Mouse (Mus musculus) intestine, embryonic 15.5 days (tissue): ENCODE measurements around the gene Lin54. TPM values are rescaled to one million over a fixed set of nuclear protein-coding genes. Genes with fewer than 3 reads are reported as not detected.

Experiments
- ATAC-seq: fragments of 200-750 bp; cut with Nextera tagmentation; 2 replicates; pipeline ENCODE4 v1.8.0; 2017; ENCODE audit warnings: moderate TSS enrichment, moderate library complexity
- H3K27ac ChIP-seq: fragments of 300-500 bp; sonication (generic); 2 replicates; pipeline ENCODE4 v1.5.1; 2015; ENCODE audit warnings: mild to moderate bottlenecking, inconsistent platforms
- H3K27me3 ChIP-seq: fragments of 300-500 bp; sonication (generic); replicated peaks from 2 replicates; pipeline ENCODE4 v1.6.1; 2015; ENCODE audit warnings: inconsistent platforms
- H3K36me3 ChIP-seq: fragments of 300-500 bp; sonication (generic); 2 replicates; pipeline ENCODE4 v1.6.1; 2015; ENCODE audit warnings: inconsistent platforms
- H3K4me1 ChIP-seq: fragments of 300-500 bp; sonication (generic); replicated peaks from 2 replicates; pipeline ENCODE4 v1.6.1; 2015; ENCODE audit warnings: inconsistent platforms
- H3K4me2 ChIP-seq: fragments of 300-500 bp; sonication (generic); replicated peaks from 2 replicates; pipeline ENCODE4 v1.6.1; 2015; ENCODE audit warnings: mild to moderate bottlenecking, inconsistent platforms
- H3K4me3 ChIP-seq: fragments of 300-500 bp; sonication (generic); replicated peaks from 2 replicates; pipeline ENCODE4 v1.5.1; 2015; ENCODE audit warnings: inconsistent platforms
- H3K9ac ChIP-seq: fragments of 300-500 bp; sonication (generic); 2 replicates; pipeline ENCODE4 v1.6.1; 2015; ENCODE audit warnings: inconsistent platforms
- H3K9me3 ChIP-seq: fragments of 300-500 bp; sonication (generic); 2 replicates; pipeline ENCODE4 v1.6.1; 2016; ENCODE audit warnings: inconsistent platforms
- WGBS: fragments of 180-500 bp; shearing (Covaris S2); methylation state at CpG from one replicate; pipeline ENCODE4 v1.1.7; 2015; 5-methylcytosine and 5-hydroxymethylcytosine counted together
- polyA plus RNA-seq: library from polyadenylated mRNA; unstranded; fragments of >200 nt; fragmentation: Nextera tagmentation; extraction: Ambion mirVana; gene quantifications from 2 replicates; pipeline ENCODE4 v1.2.1, GENCODE M21; 2015

The Lin54 gene
- polyA plus RNA-seq, 1 experiment from 2014 or later: 13.1 TPM

DNA sequence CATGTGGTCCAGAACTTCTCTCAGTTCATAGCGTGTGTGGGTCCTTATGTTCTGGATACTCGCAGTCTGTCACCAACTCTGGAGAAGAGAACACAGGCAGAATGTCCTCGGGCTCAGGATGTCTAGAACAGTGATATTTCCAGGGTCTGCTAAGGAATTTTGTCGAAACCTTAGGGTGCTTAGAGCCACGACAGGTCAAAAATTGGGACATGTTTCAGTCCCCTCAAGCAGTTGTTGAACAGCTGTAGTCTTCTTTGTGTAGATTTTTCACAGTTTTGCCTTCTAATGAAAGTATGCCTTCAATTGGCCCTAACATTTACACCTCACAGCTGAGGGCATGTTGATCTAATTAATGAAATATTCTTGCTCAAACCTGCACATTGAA lies 18.6 kb upstream of the Lin54 start:
- peak overlapping the region; percentile 72 for H3K4me2 ChIP-seq
- WGBS: 7% methylated on average over 5 of the region's 5 CpGs
- peak overlapping the region; percentile 75 for H3K4me3 ChIP-seq
- no peak overlapping the region for H3K27ac ChIP-seq
- ATAC-seq: no peak
- no peaks in the 10 kb centered on the region for H3K36me3 ChIP-seq
- peak overlapping the region; percentile 93 for H3K9ac ChIP-seq
- H3K4me1 ChIP-seq: 0 out of 2 replicates have a peak, but pooled peaks cover 8% of the 10 kb centered on the region
- no peaks in the 10 kb centered on the region for H3K27me3 ChIP-seq
- no peaks in the 10 kb centered on the region for H3K9me3 ChIP-seq

DNA sequence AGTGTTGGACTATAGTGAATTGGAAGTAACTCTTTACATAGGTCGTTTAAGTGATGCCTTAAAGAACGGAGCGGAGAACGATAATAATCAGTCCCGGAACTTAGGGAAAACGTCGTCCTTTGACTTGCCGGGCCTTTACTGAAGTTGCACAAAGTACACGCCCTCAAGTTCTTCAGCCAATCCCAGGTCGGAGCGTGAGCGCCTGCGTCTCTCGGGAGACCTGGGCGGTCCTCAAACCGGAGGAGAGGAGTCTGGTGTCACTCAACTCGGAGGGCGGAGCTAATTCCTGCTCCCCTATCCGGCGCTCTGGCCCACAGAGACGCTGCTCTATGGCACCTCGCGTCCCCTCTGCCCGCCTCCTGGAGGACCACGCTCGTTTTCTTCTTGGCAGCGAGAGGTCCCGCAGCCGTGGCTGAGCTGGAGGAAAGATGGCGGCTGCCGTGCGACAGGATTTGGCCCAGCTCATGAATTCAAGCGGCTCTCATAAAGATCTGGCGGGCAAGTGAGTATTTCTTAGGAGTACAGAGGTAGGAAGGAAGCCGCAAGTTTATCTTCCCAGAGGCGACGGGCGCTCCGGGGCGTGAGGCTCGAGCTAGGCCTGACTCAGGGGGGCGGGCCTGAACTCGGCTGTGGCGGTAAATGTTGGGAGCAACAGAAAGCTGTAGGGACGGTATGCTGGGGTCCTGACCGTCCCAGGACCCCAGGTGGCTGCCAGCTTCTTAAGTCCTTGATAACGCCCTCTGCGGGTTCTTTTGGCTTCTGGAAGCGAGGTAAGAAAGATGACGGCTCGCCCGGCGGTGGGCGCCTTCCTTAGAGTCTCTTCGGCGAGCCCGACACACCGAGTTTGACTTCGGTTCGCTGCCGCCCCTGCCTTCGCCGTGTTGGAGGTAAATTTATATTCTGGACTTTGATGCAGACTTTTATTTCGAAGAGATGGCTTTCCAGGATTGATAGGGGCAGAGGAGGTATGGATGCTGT lies 17.9 kb upstream of the Lin54 start, which contains the start of gene Cops4:
Gene Cops4, plus strand, starts transcription at position 261 of the 978 bp plus-strand sequence.
- no peaks in the 10 kb centered on the region for H3K9me3 ChIP-seq
- H3K4me2 ChIP-seq: peak within 1 kb of the TSS; percentile 72
- H3K27ac ChIP-seq: peak within 1 kb of the TSS; percentile 81
- 0 out of 2 replicates have a peak, but pooled peaks cover 8% of the 10 kb centered on the region for H3K4me1 ChIP-seq
- H3K9ac ChIP-seq: peak within 1 kb of the TSS; percentile 93
- peak; percentile 99 for ATAC-seq
- under 1% methylated on average over 64 of the region's 64 CpGs for WGBS
- H3K36me3 ChIP-seq: no peaks in the 10 kb centered on the region
- peak within 1 kb of the TSS; percentile 75 for H3K4me3 ChIP-seq
- H3K27me3 ChIP-seq: no peaks in the 10 kb centered on the region

DNA sequence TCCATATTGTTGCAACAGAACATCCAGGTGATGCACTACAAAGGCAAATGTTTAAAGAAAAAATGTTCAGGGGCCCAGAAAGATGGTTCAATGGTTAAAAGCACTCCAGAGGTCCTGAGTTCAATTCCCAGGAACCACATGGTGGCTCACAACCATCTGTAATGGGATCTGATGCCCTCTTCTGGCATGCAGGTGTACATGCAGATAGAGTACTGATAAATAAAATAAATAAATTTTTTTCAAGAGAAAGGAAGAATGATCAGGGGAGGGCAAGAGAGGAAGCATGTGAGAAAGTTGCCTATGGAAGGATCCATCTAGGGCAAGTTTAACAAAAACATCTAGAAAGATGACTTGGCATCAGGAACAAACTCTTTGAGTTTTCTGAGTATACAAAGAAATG lies 12.1 kb upstream of the Lin54 start:
- Histone ChIP-seq H3K9me3 (no peaks in the 10 kb centered on the region), H3K27ac (no peak overlapping the region), H3K4me1 (no peaks in the 10 kb centered on the region), H3K4me2 (no peak overlapping the region), H3K36me3 (no peaks in the 10 kb centered on the region), H3K27me3 (no peaks in the 10 kb centered on the region), H3K9ac (no peak overlapping the region), H3K4me3 (no peak overlapping the region)
- no peak for ATAC-seq

DNA sequence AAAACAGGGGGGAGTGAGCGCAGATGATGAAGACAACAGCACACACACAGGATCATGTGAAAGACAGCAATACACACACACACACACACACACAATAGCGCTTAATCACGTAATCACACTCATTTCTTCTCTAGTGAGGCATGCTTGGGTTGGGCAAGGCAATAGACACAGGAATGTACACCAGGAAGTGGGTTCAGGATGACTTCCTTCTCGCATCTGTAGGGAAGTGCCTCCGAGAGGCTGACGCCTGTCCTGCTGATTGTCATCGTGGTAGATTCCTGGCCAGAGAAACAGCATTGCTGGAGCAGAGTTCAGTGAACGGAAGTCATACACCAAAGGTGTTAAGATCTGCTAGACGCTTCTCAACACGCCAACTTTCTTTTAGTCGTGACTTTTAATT lies 8.8 kb upstream of the Lin54 start:
- Histone ChIP-seq H3K36me3 (no peaks in the 10 kb centered on the region), H3K4me3 (no peak overlapping the region), H3K27me3 (no peaks in the 10 kb centered on the region), H3K9me3 (no peaks in the 10 kb centered on the region), H3K4me2 (no peak overlapping the region), H3K27ac (no peak overlapping the region), H3K4me1 (no peaks in the 10 kb centered on the region), H3K9ac (no peak overlapping the region)
- 65% methylated on average over 11 of the region's 11 CpGs for WGBS
- ATAC-seq: no peak

DNA sequence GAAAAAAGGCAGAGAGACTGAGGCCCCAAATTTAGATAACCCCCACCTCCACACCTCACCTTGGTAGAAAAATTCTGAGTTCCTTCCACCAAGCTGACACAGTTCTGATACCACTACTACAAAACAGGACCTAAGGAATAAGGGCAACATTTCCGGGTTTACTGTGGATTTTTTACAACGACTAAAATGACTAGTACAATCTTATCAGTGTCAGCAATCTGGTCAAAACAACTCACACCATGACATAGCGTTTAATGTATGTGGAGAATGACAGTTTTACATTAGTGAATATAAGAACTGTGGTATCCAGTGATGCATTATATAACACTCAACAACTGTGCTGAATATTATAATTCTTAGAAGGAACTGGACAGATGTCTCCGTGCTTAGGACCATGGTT lies 828 bp upstream of the Lin54 start:
- H3K4me2 ChIP-seq: peak overlapping the region; percentile 68; the same call in 1 of the 2 replicates
- H3K27ac ChIP-seq: no peak overlapping the region
- peaks cover 10% of the 10 kb centered on the region; the same call in 1 of the 2 replicates for H3K4me1 ChIP-seq
- 64% methylated on average over 4 of the region's 4 CpGs for WGBS
- ATAC-seq: no peak
- H3K27me3 ChIP-seq: no peaks in the 10 kb centered on the region
- H3K9ac ChIP-seq: no peak overlapping the region
- H3K36me3 ChIP-seq: no peaks in the 10 kb centered on the region
- no peak overlapping the region for H3K4me3 ChIP-seq
- H3K9me3 ChIP-seq: no peaks in the 10 kb centered on the region

DNA sequence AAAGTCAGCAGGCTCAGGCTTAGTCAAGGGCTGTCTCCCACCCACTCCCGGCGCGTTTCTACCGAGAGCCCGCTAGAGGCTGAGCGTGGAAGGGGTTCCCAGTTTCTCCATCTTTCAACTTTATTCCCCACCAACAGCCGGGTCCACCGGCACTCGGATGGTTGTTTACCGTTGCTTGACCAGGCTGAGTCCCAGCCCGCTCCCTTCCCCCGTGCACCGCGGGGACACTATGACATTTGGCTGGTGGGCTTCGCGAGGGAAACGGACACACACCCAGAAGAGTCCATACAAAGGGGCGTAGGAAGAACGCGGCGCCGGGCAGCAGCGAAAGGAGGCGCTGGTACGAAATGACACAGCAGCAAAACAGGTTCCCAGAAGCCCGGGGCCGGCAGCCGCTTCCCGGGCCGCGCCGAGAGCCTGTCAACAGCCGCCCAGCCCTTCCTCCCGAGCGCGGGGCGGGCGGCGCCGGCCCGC lies 571 bp downstream of the Lin54 start:
- Histone ChIP-seq H3K4me3 (peak overlapping the region; percentile 80), H3K4me1 (peaks cover 10% of the 10 kb centered on the region; the same call in 1 of the 2 replicates), H3K27ac (peak overlapping the region; percentile 59), H3K4me2 (peak overlapping the region; percentile 86), H3K9ac (peak overlapping the region; percentile 61), H3K36me3 (no peaks in the 10 kb centered on the region), H3K27me3 (no peaks in the 10 kb centered on the region), H3K9me3 (no peaks in the 10 kb centered on the region)
- peak; percentile 38 for ATAC-seq
- WGBS: under 1% methylated on average over 37 of the region's 41 CpGs

DNA sequence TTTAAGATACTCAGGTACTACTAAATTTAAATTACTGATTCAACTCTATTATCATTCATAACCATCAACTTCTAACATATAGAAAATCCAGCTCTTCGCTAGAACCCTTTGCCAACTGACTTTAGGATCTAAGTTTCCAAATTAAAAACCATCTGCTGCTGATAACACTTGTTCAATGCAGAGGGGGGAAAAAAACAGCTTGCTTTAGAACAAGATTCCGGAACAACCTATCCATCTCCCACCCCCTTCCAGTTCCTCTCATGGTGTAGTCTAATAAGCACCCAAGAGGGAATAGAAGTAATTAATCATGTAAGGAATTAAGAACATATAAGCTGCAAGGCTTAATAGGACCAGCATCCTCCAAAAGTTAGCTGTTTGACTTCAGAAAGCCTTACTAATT lies 1.2 kb downstream of the Lin54 start:
- WGBS: 30% methylated on average over 2 of the region's 2 CpGs
- Histone ChIP-seq H3K9ac (peak overlapping the region; percentile 61; the same call in 1 of the 2 replicates), H3K36me3 (no peaks in the 10 kb centered on the region), H3K27me3 (no peaks in the 10 kb centered on the region), H3K27ac (no peak overlapping the region), H3K9me3 (no peaks in the 10 kb centered on the region), H3K4me1 (peaks cover 10% of the 10 kb centered on the region; the same call in 1 of the 2 replicates), H3K4me2 (peak overlapping the region; percentile 86), H3K4me3 (peak overlapping the region; percentile 80)
- no peak for ATAC-seq

DNA sequence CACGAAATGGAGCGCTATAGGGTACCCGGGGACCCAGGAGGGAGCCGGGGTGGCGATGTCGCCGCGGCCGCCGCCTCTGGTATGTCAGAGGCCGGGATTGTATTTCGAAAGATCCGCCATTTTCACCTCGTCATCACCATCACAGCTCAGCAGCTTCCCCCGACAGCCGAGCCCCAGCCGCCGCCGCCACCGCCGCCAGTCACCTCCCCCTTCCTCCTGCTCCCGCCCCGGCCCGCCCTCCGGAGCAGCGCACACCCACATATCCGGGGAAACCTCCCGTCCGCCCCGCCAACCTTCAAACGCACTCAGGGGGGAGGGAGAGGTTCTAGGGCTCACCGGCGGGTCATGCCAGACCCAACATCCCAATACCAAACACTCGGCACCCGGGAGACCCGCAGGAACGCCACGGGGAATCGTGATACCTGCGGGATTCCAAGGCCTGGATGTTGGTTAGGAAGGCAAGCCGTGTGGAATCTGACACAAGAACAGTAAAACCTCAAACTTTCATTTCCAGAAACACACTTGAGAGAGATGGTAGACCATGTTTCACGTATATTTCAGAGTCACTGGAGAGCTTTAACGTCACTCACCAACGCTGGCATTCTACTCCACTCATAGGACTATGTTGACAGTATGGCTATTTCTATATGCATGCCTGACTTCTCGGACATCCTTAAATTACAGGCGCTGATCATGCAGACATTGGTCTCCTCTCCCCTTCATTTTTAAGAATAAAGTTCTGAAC lies 1.8 kb downstream of the Lin54 start:
- no peaks in the 10 kb centered on the region for H3K36me3 ChIP-seq
- H3K4me1 ChIP-seq: peaks cover 10% of the 10 kb centered on the region; the same call in 1 of the 2 replicates
- H3K27me3 ChIP-seq: no peaks in the 10 kb centered on the region
- 1% methylated on average over 44 of the region's 46 CpGs for WGBS
- peak; percentile 84 for ATAC-seq
- no peaks in the 10 kb centered on the region for H3K9me3 ChIP-seq
- peak overlapping the region; percentile 86 for H3K4me2 ChIP-seq
- H3K9ac ChIP-seq: peak overlapping the region; percentile 80
- H3K4me3 ChIP-seq: peak overlapping the region; percentile 80
- H3K27ac ChIP-seq: peak overlapping the region; percentile 78

DNA sequence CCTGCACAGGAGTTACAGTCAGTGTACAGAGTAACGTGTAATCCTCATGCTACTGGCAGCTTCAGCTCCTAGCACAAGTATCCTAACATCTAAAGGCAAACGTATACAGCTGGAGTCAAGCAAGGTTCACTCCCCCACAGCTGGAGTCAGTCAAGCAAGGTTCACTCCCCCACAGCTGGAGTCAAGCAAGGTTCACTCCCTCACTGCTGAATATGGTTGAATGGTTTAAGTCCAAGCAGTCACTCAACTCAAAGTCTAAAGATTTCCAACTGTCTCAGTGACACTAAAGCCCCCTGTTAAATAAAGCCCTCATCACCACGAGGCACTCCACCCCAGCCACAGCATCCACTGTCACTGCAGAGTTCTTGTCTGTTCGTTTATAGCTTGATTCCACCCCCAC lies 8.7 kb downstream of the Lin54 start:
- no peaks in the 10 kb centered on the region for H3K36me3 ChIP-seq
- H3K27me3 ChIP-seq: no peaks in the 10 kb centered on the region
- H3K9ac ChIP-seq: no peak overlapping the region
- H3K4me2 ChIP-seq: no peak overlapping the region
- 42% methylated on average over 4 of the region's 4 CpGs for WGBS
- no peaks in the 10 kb centered on the region for H3K9me3 ChIP-seq
- no peak for ATAC-seq
- no peak overlapping the region for H3K4me3 ChIP-seq
- H3K27ac ChIP-seq: no peak overlapping the region
- no peaks in the 10 kb centered on the region for H3K4me1 ChIP-seq

DNA sequence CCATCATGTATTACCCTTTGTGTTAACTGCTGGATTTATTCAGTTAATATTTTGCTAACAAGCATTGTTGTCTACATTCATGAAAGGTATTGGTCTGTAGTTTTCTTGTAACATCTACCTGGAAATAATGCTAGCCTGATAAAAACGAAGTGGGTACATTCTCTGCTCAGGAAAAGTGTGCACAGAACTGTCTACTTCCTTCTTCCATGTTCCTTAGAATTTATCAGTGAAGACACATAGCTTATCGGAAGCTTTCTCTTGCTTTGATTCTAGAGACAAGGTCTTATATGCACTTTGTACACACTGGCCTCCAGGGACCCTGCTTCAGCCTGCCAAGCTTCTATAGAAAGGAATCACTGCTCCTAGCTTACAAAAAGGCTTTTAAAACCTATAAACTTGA lies 11.1 kb downstream of the Lin54 start:
- Histone ChIP-seq H3K4me3 (no peak overlapping the region), H3K4me1 (no peaks in the 10 kb centered on the region), H3K9ac (no peak overlapping the region), H3K4me2 (no peak overlapping the region), H3K9me3 (no peaks in the 10 kb centered on the region), H3K27me3 (no peaks in the 10 kb centered on the region), H3K36me3 (no peaks in the 10 kb centered on the region), H3K27ac (no peak overlapping the region)
- 81% methylated on average over 2 of the region's 2 CpGs for WGBS
- no peak for ATAC-seq

DNA sequence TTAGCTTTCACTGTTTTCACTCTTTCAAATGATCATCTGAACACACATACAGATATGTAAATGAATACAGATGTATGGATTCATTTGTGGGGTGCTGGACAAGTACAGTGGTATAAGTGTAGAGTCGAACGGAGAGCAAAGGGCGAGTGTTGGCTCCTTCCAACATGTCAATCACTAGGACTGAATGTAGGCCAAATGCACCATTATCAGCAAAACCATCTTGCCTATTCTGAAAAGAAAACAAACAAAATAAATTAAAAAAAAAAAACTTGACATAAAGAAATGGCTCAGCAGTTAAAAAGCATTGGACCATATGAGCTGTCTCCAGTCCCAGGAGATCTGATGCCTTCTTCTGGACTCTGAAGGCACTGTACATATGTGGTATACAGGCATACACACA lies 12.2 kb downstream of the Lin54 start:
- H3K4me2 ChIP-seq: no peak overlapping the region
- WGBS: 91% methylated on average over 3 of the region's 3 CpGs
- no peaks in the 10 kb centered on the region for H3K27me3 ChIP-seq
- no peak overlapping the region for H3K9ac ChIP-seq
- no peaks in the 10 kb centered on the region for H3K4me1 ChIP-seq
- no peaks in the 10 kb centered on the region for H3K9me3 ChIP-seq
- peaks cover 3% of the 10 kb centered on the region; the same call in 1 of the 2 replicates for H3K36me3 ChIP-seq
- H3K4me3 ChIP-seq: no peak overlapping the region
- no peak for ATAC-seq
- H3K27ac ChIP-seq: no peak overlapping the region

DNA sequence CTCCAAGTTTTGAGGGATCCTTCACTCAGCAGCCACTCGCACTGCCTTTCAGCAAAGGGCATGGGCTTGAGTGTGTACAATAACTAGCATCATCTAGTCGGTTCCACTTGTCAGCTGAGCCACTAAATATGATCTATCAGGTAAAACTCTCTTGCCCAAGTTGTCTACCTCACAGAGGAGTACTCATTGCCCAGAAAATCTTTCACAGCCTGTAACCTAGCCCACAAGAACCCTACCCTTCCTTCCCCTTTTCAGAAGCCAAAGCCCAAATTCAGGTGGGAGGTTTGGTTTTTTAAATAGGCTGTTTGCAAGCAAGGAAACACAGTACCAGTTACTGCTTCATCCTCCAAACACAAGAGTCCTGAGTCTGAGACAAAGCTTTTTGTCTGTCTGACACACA lies 13.3 kb downstream of the Lin54 start:
- no peak for ATAC-seq
- no peak overlapping the region for H3K4me2 ChIP-seq
- no peak overlapping the region for H3K9ac ChIP-seq
- no peak overlapping the region for H3K27ac ChIP-seq
- H3K27me3 ChIP-seq: no peaks in the 10 kb centered on the region
- 88% methylated on average over 2 of the region's 2 CpGs for WGBS
- no peaks in the 10 kb centered on the region for H3K9me3 ChIP-seq
- peaks cover 3% of the 10 kb centered on the region; the same call in 1 of the 2 replicates for H3K36me3 ChIP-seq
- H3K4me3 ChIP-seq: no peak overlapping the region
- H3K4me1 ChIP-seq: no peaks in the 10 kb centered on the region
